Mouse (Mus musculus) lung, postnatal 10 days (tissue): ENCODE results near the gene Jade2.

Experiments used
- DNase-seq: peaks from one replicate; pipeline ENCODE4 v3.0.0; 2021

Jade2 gene

GRCm38 (mm10) chr11:51780773-51781267 is 76.6 kb downstream of the Jade2 start:
- no peak for DNase-seq

- no peak for DNase-seq
Observed at GRCm38 (mm10) chr11:51777478-51777877, 80.0 kb downstream of the Jade2 start.

GRCm38 (mm10) chr11:51775507-51775906 is 81.9 kb downstream of the Jade2 start:
- no peak for DNase-seq

- DNase-seq = no peak
Observed at GRCm38 (mm10) chr11:51768296-51768695, 89.2 kb downstream of the Jade2 start.

- no peak for DNase-seq
Observed at GRCm38 (mm10) chr11:51767579-51768220, 89.8 kb downstream of the Jade2 start.

- no peak for DNase-seq
Observed at GRCm38 (mm10) chr11:51764816-51765215, 92.6 kb downstream of the Jade2 start.

- DNase-seq = no peak
Observed at GRCm38 (mm10) chr11:51763955-51764354, 93.5 kb downstream of the Jade2 start.
